Mouse (Mus musculus): ENCODE data around the gene Rrp9. TPM values are rescaled to one million over a fixed set of nuclear protein-coding genes. Genes with fewer than 3 reads are reported as not detected.
A peak's percentile ranks its signal among the peaks of the same experiment; 100 is the strongest.

Rrp9 gene
- total and polyA plus RNA-seq, 3 experiments: 120 to 326 (median 130) TPM

DNA sequence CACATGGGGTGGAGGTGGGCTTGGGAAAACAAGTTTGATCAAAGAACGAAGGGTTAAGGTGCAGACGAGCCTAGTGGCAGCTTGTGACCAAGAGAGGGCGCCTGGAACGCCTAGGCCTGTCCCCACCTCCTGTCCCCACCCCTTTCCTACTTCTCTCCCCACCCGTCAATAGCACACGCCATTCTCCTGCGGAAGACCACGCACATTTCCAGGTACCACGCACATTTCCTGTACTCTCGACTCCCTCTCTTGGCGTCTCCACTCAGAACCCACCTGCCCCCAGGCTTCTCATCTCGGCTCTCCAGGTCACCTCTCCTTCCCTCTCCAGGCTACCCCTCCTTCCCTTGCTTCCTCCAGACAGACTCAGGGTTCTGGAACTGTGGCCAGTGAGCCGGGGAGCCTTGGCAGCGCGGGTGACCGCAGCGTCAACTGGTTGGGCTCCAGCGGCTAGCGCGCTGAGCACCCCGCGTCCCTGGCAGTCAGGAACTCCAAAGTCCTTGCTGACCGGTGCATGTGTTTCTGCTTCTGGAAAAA is 27.2 kb upstream of the Rrp9 start:
- H3K27me3 ChIP-seq (replicated peaks): no peaks in the 10 kb centered on the region
- in situ Hi-C loops (cut with MboI; ENCODE audit: low pct_ligation_motif_present, low pct_unique_long_range_greater_than_20kb, low sequenced_read_pairs): no loop called here
- H3K9me3 ChIP-seq (replicated peaks; ENCODE audit: low read length): no peaks in the 10 kb centered on the region
- peak overlapping the region; percentile 95 for H3K4me2 ChIP-seq (ENCODE audit: insufficient read depth, low read depth, poor library complexity, severe bottlenecking)
- H3K4me3 ChIP-seq (replicated peaks in 1 of 3; ENCODE audit: low read depth in 2 of 3, low read length in 2 of 3, poor library complexity in 1 of 3): peak overlapping the region; percentile 62 to 74 (median 74)
- H3K79me2 ChIP-seq (replicated peaks; ENCODE audit: control insufficient read depth, extremely low read depth, insufficient read depth, poor library complexity, severe bottlenecking): no peaks in the 10 kb centered on the region
- no peak; the same call in 1 of the 2 replicates for TF ChIP-seq MAZ (IDR thresholded peaks at IDR 0.05; ENCODE audit: low read depth, low read length)
- TF ChIP-seq CHD1 (IDR thresholded peaks at IDR 0.05; ENCODE audit: low read depth, low read length): no peak
- TF ChIP-seq IRF4 (IDR thresholded peaks at IDR 0.05; ENCODE audit: low read depth, low read length): 0 out of 2 replicates have a peak, but pooled peaks have one; percentile 52
- TF ChIP-seq NRF1 (IDR thresholded peaks at IDR 0.05; ENCODE audit: low read depth, low read length): peak; percentile 30; the same call in 1 of the 2 replicates
- TF ChIP-seq RAD21 (IDR thresholded peaks at IDR 0.05; ENCODE audit: low read depth, low read length): peak; percentile 43
- TF ChIP-seq POLR2A (IDR thresholded peaks at IDR 0.05; ENCODE audit: low read depth, low read length): peak; percentile 59
- no peak for TF ChIP-seq ZC3H11A (IDR thresholded peaks at IDR 0.05; ENCODE audit: low read depth, low read length)
- TF ChIP-seq ELF1 (IDR thresholded peaks at IDR 0.05; ENCODE audit: low read depth, low read length): peak; percentile 47
- TF ChIP-seq CTCF (conservative IDR thresholded peaks at IDR 0.05 in 1 of 2, IDR thresholded peaks at IDR 0.05 in 1 of 2; ENCODE audit: low read depth in 2 of 2, low read length in 2 of 2): peak; percentile 48 to 80; a peak in 3 of 4 replicates
- peak; percentile 76; the same call in 1 of the 2 replicates for TF ChIP-seq MXI1 (IDR thresholded peaks at IDR 0.05; ENCODE audit: low read depth, low read length)
- peak; percentile 54; the same call in 1 of the 2 replicates for TF ChIP-seq SIN3A (IDR thresholded peaks at IDR 0.05; ENCODE audit: low read length)
- no peak for TF ChIP-seq TCF12 (IDR thresholded peaks at IDR 0.05; ENCODE audit: low read depth, low read length)
- TF ChIP-seq MEF2A (IDR thresholded peaks at IDR 0.05; ENCODE audit: borderline replicate concordance, low read depth, low read length): peak; percentile 46; the same call in 1 of the 2 replicates
- TF ChIP-seq NELFE (IDR thresholded peaks at IDR 0.05; ENCODE audit: low read depth, low read length): peak; percentile 53; the same call in 1 of the 2 replicates
- TF ChIP-seq HCFC1 (IDR thresholded peaks at IDR 0.05; ENCODE audit: low read depth, low read length): 0 out of 2 replicates have a peak, but pooled peaks have one; percentile 12
- no peak for TF ChIP-seq RCOR1 (conservative IDR thresholded peaks at IDR 0.05; ENCODE audit: low read depth, low read length)
- no peak for TF ChIP-seq E2F4 (IDR thresholded peaks at IDR 0.05; ENCODE audit: insufficient replicate concordance, low read depth, low read length)
- TF ChIP-seq MAX (IDR thresholded peaks at IDR 0.05; ENCODE audit: low read length): peak; percentile 58; the same call in 1 of the 2 replicates
- no peak for TF ChIP-seq TBP (conservative IDR thresholded peaks at IDR 0.05; ENCODE audit: low read depth, low read length)
- TF ChIP-seq JUN (IDR thresholded peaks at IDR 0.05; ENCODE audit: insufficient read depth, low read depth, low read length): no peak
- peak; percentile 63; the same call in 1 of the 2 replicates for TF ChIP-seq MYC (IDR thresholded peaks at IDR 0.05; ENCODE audit: low read depth, low read length)
- no peak for TF ChIP-seq GABPA (IDR thresholded peaks at IDR 0.05; ENCODE audit: insufficient replicate concordance, low read depth, low read length)
- TF ChIP-seq JUND (conservative IDR thresholded peaks at IDR 0.05; ENCODE audit: low read depth, low read length): no peak
- TF ChIP-seq SMC3 (IDR thresholded peaks at IDR 0.05; ENCODE audit: low read depth, low read length): peak; percentile 74
- peaks cover 0 to 38% of the 10 kb centered on the region in 2 experiments for H3K36me3 ChIP-seq (replicated peaks in 1 of 2; ENCODE audit: control insufficient read depth in 1 of 2, insufficient read depth in 1 of 2, low read length in 1 of 2)
- H3K4me1 ChIP-seq (ENCODE audit: control insufficient read depth in 1 of 2, insufficient read depth in 2 of 2): peaks cover 10 to 44% of the 10 kb centered on the region in 2 experiments
- peak; percentile 78 for DNase-seq (ENCODE audit: extremely low read depth)
- H3K27ac ChIP-seq (ENCODE audit: insufficient read depth, low read depth): no peak overlapping the region
- dilution Hi-C loops (cut with MboI; ENCODE audit: extremely low pct_ligation_motif_present, extremely low pct_unique_long_range_greater_than_20kb, low sequenced_read_pairs): no loop called here
- H3K9ac ChIP-seq (ENCODE audit: insufficient read depth, low read depth): peak overlapping the region; percentile 82

Measured in CH12.LX (cell line).